Mouse (Mus musculus): ENCODE results near the gene Furin.

Furin gene

DNA sequence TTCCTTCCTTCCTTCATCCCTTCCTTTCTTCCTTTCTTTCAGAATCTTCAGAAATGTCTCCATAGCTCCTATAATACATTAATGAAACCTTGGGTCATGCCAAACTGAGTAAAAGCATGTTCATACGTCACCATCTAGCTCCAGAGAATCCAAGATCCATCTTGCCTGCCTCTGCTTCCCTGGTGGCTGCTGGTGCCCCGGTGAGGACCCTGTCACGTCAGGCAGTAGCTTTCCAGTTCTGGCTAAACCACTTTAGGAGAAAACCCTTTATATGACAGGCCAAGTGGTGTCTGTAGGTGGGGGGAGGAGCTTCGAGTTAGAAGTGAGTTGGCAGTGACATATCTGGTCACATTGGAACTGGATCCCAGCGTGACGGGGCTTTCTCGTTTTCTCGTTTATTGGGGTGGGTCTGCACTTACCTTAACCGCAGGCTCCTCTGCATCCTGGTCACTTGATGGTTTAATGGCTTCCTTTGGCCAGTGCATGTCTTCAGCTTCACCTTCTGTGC, at the start of gene Furin:
Furin (minus strand) TSS at position 249 of the 508 bp plus-strand sequence.
- DNase-seq (ENCODE audit: low spot score): no peak

- no peak for DNase-seq (ENCODE audit: low spot score)
These were observed 49.5 kb upstream of the Furin start for GRCm38 (mm10) chr7:80454786-80455185.

DNA sequence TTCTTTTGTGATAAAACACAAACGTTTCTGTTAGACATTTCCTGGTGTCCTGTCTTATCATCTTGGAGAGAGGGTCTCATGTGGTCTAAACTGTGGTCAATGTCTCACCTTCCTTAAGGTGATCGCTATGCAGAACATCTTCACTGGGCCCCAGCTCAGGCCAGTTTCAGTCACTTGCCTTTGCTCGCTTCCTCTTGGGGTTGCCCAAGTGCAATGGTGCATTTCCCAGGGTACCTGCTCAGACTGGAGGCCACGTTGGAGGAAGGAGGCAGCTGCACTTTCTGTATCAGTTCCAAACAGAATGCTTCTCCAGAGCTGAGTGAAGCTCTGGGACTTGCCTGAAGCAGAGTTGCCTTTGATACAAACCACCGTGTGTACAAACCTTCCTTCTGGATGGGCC, 48.8 kb upstream of the Furin start:
- no peak for DNase-seq (ENCODE audit: low spot score)

DNA sequence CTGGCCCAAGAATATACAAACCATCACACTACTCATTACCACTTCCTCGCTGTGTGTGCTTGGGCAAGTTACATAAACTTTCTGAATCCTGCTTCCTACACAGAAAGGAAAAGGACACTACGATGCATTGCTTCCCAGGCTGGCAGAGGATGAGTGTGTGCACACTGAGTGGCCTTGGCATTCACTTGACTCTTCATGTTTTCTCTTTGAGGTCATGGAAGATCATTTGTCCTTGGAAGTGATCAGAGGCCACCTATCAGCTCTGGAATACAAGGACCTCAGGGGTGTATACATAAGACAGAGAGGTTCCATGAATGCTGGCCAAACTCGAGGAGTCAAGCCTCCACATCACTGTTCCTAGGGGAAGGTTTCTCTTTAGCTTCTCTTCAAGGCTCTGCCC, 47.9 kb upstream of the Furin start:
- DNase-seq (ENCODE audit: low spot score): no peak

DNA sequence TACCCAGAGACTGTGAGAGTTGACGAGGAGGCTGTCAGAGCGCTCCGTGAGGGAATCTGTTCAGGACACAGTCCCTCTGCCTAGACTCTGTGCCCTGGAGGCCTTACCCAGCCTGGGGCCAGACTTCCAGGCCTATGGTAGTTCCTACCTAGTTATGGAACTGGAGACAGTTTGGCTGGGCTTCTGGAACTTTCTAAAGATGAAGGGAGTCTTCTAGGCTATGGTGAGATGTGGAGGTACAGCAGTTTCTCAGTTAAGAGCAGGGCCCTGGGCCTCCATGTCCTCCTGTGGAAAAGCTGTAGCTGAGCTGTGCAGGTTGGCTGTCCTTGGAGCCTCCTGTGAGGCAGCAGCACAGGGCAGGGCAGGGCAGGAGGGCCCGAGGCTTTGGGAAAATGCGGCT, 47.0 kb upstream of the Furin start:
- no peak for DNase-seq (ENCODE audit: low spot score)

DNA sequence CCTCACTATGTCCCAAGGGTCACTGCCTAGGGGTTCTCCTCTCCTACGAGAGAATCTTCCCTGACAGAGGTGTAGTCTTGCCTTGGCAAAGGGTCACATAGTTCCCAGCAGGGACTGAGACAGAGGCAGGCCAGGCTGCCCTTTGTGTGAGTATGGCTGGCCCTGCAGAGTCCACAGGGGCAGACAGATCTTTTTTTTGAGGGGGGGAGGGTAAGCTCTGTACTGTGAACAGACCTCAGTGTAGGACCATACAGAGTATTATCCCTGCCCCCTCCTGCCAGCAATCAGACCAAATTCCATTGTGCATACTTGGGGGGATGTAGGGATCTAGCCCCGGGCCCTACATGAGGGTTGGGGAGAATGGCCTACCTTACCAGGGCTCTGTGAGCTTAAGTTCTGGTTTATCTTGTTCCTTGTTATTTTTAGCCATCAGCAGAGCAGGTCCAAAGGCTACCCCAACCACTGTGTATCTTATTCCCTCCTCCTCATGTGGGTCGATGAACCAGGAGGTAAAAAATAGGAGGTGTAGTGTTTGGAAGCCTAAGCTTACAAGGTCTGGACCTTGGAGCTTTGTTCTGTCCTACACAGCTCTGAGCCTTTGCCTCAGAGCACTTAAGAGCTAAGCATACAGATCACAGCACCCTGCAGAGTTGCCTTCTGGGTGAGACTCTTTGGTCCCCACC, 46.5 kb upstream of the Furin start:
- DNase-seq (ENCODE audit: low spot score): no peak

DNA sequence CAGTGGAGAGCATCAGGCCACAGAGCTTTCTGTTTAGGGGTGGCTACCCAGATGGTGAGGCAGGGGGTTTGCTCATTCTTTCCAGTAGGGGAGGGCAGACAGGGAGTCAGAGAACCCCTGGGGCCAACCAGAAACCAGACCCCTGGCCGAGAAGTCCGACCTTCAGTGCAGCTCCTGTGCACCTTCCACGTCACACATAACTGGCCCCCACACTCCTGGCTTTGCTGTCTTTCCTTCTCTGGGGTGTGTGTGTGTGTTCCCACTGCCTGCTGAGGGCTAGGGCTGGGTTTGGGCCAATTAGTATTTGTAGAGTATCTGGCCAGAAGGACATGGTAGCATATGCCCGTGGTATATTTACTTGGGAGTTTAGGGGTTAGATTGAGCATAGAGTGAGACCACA, 45.1 kb upstream of the Furin start:
- DNase-seq (ENCODE audit: low spot score): no peak

DNA sequence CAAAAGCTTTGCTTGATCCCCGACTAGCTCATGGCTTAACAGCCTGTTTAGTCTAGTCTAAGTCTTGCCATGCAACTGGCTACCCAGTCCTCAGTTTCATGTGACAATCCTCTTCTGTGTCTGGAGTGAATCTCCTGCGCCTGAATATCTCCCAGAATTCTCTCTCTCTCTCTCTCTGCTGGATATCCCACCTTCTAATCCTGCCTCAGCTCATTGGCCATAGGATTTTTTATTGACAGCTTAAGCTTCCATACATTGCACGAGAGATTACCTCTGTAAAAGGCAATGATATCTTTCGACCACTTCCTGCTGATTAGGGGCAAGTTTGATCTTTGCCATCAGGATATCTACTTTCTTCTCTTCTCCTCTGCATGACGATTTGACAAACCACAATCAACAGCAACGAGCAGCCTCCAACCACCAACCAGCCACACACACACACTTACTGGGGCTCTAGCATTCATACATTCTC, 44.4 kb upstream of the Furin start:
- no peak for DNase-seq (ENCODE audit: low spot score)

GRCm38 (mm10) chr7:80447336-80447735, 42.1 kb upstream of the Furin start:
- DNase-seq (ENCODE audit: low spot score): no peak

- no peak for DNase-seq (ENCODE audit: low spot score)
These were observed 41.1 kb upstream of the Furin start for GRCm38 (mm10) chr7:80446221-80446878.

DNA sequence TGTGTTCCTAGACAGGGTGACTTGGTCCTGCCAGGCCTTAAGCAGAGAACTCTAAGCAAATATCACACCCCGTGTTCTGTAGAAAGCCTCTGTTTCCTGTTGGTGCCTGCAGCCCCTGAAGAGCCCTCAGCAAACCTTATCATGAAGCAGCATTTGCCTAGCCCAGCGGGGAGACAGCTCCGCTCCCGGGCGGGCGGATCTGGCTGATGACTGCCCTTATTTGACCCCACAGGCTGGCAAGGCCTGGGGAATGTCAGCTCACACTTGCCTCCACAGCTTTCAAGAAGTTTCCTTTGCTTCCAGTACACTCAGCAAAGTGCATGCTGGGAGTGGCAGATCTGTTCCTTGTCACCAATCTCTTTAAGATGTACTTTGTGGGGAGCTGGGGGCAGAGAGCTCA, 40.3 kb upstream of the Furin start:
- peak; percentile 71 for DNase-seq (ENCODE audit: low spot score)

DNA sequence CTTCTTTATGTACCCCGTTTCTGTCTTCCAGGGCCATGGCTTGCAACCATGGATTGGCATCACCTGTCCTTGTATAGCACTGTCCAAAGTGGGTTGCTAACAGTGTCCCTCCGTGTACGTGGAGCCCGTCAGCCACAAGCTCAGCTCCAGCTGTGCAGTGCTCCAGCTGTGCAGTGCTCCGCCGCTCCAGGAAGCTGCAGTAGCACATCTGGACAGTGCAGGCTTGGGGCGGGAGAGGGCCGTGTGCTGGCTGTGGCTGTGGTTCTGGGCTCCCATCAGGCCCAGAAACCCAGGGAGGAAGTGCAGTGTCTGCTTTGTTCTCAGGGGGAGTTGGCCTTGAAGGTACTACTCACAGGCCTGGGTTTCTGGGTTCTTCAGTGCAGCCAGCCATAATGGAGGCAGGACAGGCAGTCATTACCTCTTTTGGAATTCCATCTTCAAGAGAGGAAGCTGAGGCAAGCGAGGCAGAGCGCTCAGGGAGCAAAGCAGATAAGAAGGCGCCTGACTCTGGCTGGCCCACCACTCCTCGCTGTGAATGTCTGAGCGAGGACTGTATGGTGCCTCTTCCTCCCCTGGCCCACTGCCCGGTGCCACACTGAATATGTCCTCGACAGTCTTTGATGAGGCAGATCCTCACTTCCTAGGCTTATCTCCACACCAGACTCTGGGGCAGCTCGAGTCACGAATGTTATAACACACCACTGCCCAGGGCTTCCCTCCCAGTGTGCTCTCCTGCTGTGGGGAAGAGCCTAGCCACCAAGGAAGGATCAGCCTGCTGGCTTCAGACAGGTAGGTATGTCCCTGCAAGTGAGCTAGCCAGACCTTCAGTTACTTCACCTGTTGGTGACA, 39.4 kb upstream of the Furin start:
- DNase-seq (ENCODE audit: low spot score): peak; percentile 49

DNA sequence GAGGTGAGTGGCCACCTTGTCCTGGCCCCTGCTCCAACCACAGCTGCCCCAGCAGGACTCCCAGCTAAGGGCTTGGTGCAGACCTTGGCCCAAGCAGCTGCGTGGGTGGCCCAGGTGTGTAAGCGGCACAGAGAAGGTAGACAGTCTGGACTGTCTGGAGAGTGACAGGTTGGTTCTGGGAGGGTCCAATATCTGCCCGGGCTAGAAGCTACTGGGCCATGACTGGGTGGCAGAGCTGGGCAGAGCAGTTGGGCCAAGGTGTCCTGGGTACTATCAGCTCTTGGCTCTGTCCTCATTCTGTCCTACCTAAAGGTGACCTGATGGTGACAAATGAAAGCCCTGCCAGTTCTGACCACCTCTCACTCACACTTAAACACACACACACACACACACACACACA, 37.9 kb upstream of the Furin start:
- no peak for DNase-seq (ENCODE audit: low spot score)

DNA sequence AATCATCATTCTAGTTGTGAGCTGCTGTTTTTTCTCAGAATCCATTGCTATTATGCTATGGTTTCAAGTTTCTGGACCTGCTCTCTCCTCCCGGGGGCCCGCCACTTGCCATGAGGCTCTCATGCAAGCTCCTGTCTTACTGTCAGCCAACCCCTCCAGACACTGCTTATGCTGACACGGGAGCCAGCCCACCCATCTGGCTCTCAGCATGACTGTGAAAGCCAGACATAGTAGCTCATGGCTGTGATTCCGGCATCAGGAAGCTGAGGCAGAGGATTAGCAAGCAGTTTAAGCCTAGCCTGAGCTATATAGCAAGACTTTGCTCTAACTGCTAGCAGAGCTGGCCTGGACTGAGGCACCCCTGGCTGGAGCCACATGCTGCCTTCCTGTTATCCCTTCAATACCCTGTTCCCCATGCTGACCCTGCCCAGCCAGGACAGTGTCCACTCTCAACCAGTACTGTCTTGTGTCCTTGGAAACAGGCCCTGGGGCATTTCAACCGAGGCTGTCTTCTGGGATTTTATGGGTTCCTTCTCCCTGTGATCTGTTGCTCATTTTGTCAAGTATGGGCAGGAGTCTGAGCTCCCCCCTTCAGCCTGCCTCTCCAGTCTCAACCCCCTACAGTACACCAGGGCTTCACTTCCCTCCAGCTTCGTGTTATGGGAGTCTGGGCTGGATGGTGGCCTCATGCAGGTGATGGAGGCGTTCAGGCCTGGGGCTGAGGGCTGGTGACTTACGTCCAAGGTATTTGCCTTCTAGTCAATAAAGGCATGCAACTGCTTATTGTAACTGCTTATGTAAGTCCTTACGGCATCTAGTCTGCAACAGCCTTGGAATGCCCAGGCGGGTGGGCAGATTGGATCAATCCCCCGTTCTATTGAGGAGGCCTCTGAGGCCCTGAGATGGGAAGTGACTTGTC, 37.0 kb upstream of the Furin start:
- DNase-seq (ENCODE audit: low spot score): peak; percentile 23

DNA sequence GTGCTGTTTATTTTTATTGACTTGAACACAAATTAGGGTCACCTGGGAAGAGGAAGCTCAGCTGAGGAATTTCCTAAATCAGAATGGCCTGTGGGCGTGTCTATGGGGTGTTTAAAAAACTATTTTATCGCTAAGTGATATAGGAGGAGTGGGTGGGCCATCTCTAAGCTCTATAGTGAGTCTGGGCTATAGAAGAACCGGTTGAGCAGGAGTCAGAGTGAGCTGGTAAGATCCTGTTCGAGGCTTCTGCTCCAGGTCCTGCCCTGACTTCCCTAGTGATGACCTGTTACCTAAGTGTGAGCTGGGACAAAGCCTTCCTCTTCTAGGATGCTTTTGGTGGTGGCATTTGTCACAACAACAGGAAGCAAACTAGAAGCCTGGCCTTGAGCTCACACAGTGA, 35.4 kb upstream of the Furin start:
- no peak for DNase-seq (ENCODE audit: low spot score)

DNA sequence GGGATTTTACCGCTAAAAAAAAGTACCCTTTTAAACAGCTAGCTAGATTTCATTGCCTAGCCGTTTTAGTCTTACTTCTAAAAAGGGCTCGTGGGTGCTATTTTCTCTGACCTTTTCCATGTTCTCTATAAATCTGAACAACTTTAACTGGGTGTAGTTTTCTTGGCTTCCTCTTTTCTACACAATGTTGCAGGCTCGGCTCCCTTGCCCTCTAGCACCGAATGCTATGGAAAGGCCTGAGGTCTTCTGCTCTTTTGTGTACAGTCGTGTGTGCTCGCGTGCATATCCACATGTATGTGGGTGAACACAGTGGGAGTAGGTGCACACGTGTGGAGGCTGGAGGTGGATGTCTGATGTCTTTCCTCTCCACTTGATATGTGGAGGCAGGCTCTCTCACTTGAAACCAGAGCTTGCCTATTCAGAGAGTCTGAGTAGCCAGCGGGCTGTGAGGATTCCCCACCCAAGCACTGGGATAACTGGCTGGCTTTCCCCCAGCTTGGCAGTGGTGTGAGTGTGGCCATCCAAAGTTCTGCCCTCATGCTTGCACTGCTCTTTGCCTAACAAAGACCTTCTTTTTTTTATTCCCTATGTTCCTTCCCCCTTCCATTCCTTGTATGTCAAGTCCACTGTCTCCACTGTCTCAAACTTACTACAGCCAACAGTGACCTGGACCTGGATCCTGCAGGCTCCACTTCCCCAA, 34.7 kb upstream of the Furin start:
- no peak for DNase-seq (ENCODE audit: low spot score)

DNA sequence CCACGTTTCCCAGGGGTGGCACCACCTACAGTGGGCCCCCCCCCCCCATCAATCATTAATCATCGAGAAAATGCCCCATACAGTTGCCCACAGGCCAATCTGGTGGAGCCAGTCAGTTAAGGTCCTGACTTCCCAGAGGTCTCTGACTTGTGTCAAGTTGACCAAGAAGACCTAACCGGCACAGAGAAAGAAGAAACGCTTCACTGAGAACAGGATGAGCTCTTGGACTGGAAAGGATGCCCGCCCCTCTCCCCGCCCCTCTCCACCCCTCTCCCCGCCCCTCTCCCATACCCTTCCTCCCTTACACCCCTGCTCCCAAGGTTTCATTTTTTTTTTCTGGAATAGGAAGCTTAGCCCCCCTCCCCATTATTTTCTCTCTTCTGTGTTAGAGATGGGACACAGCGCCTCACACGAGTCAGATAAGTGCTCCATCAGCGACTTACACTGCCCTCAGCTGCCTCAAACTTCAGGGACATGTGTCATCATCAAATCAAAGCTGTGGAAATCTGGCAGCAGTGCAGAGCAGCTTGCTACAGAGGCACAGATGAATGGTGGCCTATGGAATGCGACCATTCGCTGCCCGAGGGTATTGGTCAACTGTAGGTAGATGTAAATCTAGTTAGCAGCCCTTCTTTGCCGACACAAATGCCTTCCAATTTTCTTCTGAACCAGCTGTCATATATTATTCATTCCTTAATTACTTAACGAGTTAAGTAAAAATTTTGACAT, 34.0 kb upstream of the Furin start:
- no peak for DNase-seq (ENCODE audit: low spot score)

DNA sequence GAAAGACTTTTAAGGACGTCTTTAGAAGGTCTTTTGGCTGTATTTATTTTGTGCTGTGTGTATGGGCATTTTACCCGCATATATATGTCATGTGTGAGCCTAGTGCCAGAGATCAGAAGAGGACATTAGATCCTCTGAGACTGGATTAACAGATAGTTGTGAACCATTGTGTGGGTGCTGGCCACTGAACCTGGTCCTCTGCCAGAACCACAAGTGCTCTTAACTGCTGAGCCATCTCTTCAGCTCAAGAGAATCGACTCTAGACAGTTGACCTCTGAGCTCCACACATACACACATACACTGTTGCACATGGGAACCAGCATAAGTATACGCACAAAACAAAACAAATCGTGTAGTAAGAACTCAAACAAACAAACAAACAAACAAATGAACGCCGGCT, 31.3 kb upstream of the Furin start:
- no peak for DNase-seq (ENCODE audit: low spot score)

DNA sequence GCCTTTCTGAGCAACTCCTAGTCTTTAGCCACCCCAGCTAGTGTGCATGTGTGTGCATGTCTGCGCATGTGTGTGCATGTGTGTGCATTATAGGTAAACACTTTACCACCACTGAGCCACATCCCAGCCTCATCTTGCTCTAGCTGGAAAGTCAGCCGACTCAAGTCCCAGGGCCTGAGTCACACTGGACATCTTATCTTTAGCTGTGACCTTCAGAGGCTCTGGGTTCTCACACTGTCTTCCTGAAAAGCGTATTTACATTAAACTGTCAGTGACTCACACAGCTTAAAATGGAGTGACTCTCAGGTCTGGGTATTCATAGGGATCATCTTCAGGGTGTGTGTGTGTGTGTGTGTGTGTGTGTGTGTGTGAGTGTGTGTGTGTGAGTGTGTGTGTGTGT, 30.4 kb upstream of the Furin start:
- DNase-seq (ENCODE audit: low spot score): peak; percentile 34

GRCm38 (mm10) chr7:80429661-80430060, 24.4 kb upstream of the Furin start:
- DNase-seq (ENCODE audit: low spot score): no peak
